Mouse (Mus musculus) thymus, adult 2 months (tissue): Measurements from ENCODE around the gene Plaur.

Source experiments
- CTCF ChIP-seq: fragments of 200-500 bp; IDR thresholded peaks from 2 replicates; pipeline ENCODE4 v1.5.1; 2012; ENCODE audit warnings: mild to moderate bottlenecking, control low read depth, low read length, moderate library complexity, borderline replicate concordance; ENCODE audit not compliant: control insufficient read depth, poor library complexity, insufficient read depth; ENCODE audit errors: extremely low read depth
- POLR2A ChIP-seq: fragments of 200-500 bp; IDR thresholded peaks from 2 replicates; pipeline ENCODE4 v1.6.1; 2012; ENCODE audit warnings: mild to moderate bottlenecking, low read length, control low read depth, moderate library complexity; ENCODE audit not compliant: control insufficient read depth, poor library complexity, insufficient read depth; ENCODE audit errors: extremely low read depth

GRCm38 (mm10) chr7:24439891-24440290 lies 22.4 kb upstream of the Plaur start:
- TF ChIP-seq CTCF = no peak
- TF ChIP-seq POLR2A = no peak
